Mouse (Mus musculus): ENCODE results near the gene Cilp2. TPM values are rescaled to one million over a fixed set of nuclear protein-coding genes. Genes with fewer than 3 reads are reported as not detected.

Gene Cilp2
- polyA plus RNA-seq, 1 experiment from 2014 or later: 3.1 TPM

- Histone ChIP-seq H3K9ac (replicated peaks; ENCODE audit: low read length) (no peak overlapping the region), H3K4me3 (replicated peaks; ENCODE audit: low read depth, low read length) (no peak overlapping the region), H3K4me2 (ENCODE audit: low read length) (peak overlapping the region; percentile 96; the same call in 1 of the 2 replicates), H3K4me1 (ENCODE audit: control insufficient read depth, insufficient read depth, low read length) (peaks cover 27% of the 10 kb centered on the region), H3K9me3 (ENCODE audit: control insufficient read depth, low read length) (no peaks in the 10 kb centered on the region), H3K27ac (replicated peaks; ENCODE audit: low read depth, low read length) (no peak overlapping the region), H3K27me3 (ENCODE audit: control insufficient read depth, insufficient read depth, low read length) (no peaks in the 10 kb centered on the region), H3K36me3 (ENCODE audit: control insufficient read depth, insufficient read depth, low read length) (peaks cover 19% of the 10 kb centered on the region)
- DNase-seq (no peak), ATAC-seq (ENCODE audit: low FRiP score, low TSS enrichment) (no peak)
- 82% methylated on average over 8 of the region's 8 CpGs for WGBS
Observed at GRCm38 (mm10) chr8:69904096-69904495, 16.6 kb upstream of the Cilp2 start.

GRCm38 (mm10) chr8:69903063-69903542, 15.6 kb upstream of the Cilp2 start:
- Histone ChIP-seq H3K36me3 (ENCODE audit: control insufficient read depth, insufficient read depth, low read length) (peaks cover 13% of the 10 kb centered on the region), H3K9ac (replicated peaks; ENCODE audit: low read length) (peak overlapping the region; percentile 61), H3K27me3 (ENCODE audit: control insufficient read depth, insufficient read depth, low read length) (no peaks in the 10 kb centered on the region), H3K4me3 (replicated peaks; ENCODE audit: low read depth, low read length) (peak overlapping the region; percentile 57), H3K4me1 (ENCODE audit: control insufficient read depth, insufficient read depth, low read length) (peaks cover 27% of the 10 kb centered on the region), H3K27ac (replicated peaks; ENCODE audit: low read depth, low read length) (peak overlapping the region; percentile 87), H3K9me3 (ENCODE audit: control insufficient read depth, low read length) (no peaks in the 10 kb centered on the region), H3K4me2 (ENCODE audit: low read length) (peak overlapping the region; percentile 96)
- DNase-seq (peak; percentile 100), ATAC-seq (ENCODE audit: low FRiP score, low TSS enrichment) (peak; percentile 90)
- WGBS: under 1% methylated on average over 43 of the region's 45 CpGs

GRCm38 (mm10) chr8:69902163-69903062, 14.9 kb upstream of the Cilp2 start, which contains the start of the genes Tssk6, Ndufa13 and Yjefn3:
Gene Tssk6 (plus strand): TSS chr8:69902184.
Gene Ndufa13 (minus strand): TSS chr8:69902558.
Gene Yjefn3 (minus strand): TSS chr8:69902712.
- H3K4me3 ChIP-seq (replicated peaks; ENCODE audit: low read depth, low read length): peak within 1 kb of the TSS; percentile 57
- peak; percentile 53 for ATAC-seq (ENCODE audit: low FRiP score, low TSS enrichment)
- WGBS: 3% methylated on average over 89 of the region's 89 CpGs

GRCm38 (mm10) chr8:69901484-69902162, 14.1 kb upstream of the Cilp2 start:
- 1% methylated on average over 41 of the region's 41 CpGs for WGBS
- Histone ChIP-seq H3K4me3 (replicated peaks; ENCODE audit: low read depth, low read length) (peak overlapping the region; percentile 57), H3K36me3 (ENCODE audit: control insufficient read depth, insufficient read depth, low read length) (0 out of 2 replicates have a peak, but pooled peaks cover 6% of the 10 kb centered on the region), H3K27me3 (ENCODE audit: control insufficient read depth, insufficient read depth, low read length) (no peaks in the 10 kb centered on the region), H3K9me3 (ENCODE audit: control insufficient read depth, low read length) (no peaks in the 10 kb centered on the region), H3K27ac (replicated peaks; ENCODE audit: low read depth, low read length) (peak overlapping the region; percentile 87), H3K4me2 (ENCODE audit: low read length) (peak overlapping the region; percentile 96), H3K4me1 (ENCODE audit: control insufficient read depth, insufficient read depth, low read length) (peaks cover 27% of the 10 kb centered on the region), H3K9ac (replicated peaks; ENCODE audit: low read length) (peak overlapping the region; percentile 62)
- peak; percentile 71 for ATAC-seq (ENCODE audit: low FRiP score, low TSS enrichment)
- peak; percentile 96 for DNase-seq

More at GRCm38 (mm10) chr8:69902163-69903062, 14.9 kb upstream of the Cilp2 start, which contains the start of the genes Tssk6, Ndufa13 and Yjefn3:
- Histone ChIP-seq H3K9ac (replicated peaks; ENCODE audit: low read length) (peak within 1 kb of the TSS; percentile 62), H3K4me1 (ENCODE audit: control insufficient read depth, insufficient read depth, low read length) (peaks cover 27% of the 10 kb centered on the region), H3K27me3 (ENCODE audit: control insufficient read depth, insufficient read depth, low read length) (no peaks in the 10 kb centered on the region), H3K4me2 (ENCODE audit: low read length) (peak within 1 kb of the TSS; percentile 96), H3K36me3 (ENCODE audit: control insufficient read depth, insufficient read depth, low read length) (peaks cover 12% of the 10 kb centered on the region; the same call in 1 of the 2 replicates), H3K9me3 (ENCODE audit: control insufficient read depth, low read length) (no peaks in the 10 kb centered on the region), H3K27ac (replicated peaks; ENCODE audit: low read depth, low read length) (peak within 1 kb of the TSS; percentile 87)
- no peak for DNase-seq

- WGBS: 18% methylated on average over 12 of the region's 12 CpGs
- peaks cover 27% of the 10 kb centered on the region for H3K4me1 ChIP-seq (ENCODE audit: control insufficient read depth, insufficient read depth, low read length)
- no peak for DNase-seq
Observed at GRCm38 (mm10) chr8:69900895-69901451, 13.5 kb upstream of the Cilp2 start.

GRCm38 (mm10) chr8:69899876-69900275, 12.4 kb upstream of the Cilp2 start:
- no peaks in the 10 kb centered on the region for H3K27me3 ChIP-seq (ENCODE audit: control insufficient read depth, insufficient read depth, low read length)
- peaks cover 30% of the 10 kb centered on the region for H3K4me1 ChIP-seq (ENCODE audit: control insufficient read depth, insufficient read depth, low read length)
- H3K9me3 ChIP-seq (ENCODE audit: control insufficient read depth, low read length): no peaks in the 10 kb centered on the region
- peak overlapping the region; percentile 96; the same call in 1 of the 2 replicates for H3K4me2 ChIP-seq (ENCODE audit: low read length)
- H3K27ac ChIP-seq (replicated peaks; ENCODE audit: low read depth, low read length): no peak overlapping the region
- peaks cover 11% of the 10 kb centered on the region; the same call in 1 of the 2 replicates for H3K36me3 ChIP-seq (ENCODE audit: control insufficient read depth, insufficient read depth, low read length)
- no peak overlapping the region for H3K4me3 ChIP-seq (replicated peaks; ENCODE audit: low read depth, low read length)
- ATAC-seq (ENCODE audit: low FRiP score, low TSS enrichment) (no peak), DNase-seq (no peak)
- 98% methylated on average over 2 of the region's 2 CpGs for WGBS
- H3K9ac ChIP-seq (replicated peaks; ENCODE audit: low read length): no peak overlapping the region

More at GRCm38 (mm10) chr8:69900895-69901451, 13.5 kb upstream of the Cilp2 start:
- H3K9me3 ChIP-seq (ENCODE audit: control insufficient read depth, low read length): no peaks in the 10 kb centered on the region
- peak overlapping the region; percentile 57 for H3K4me3 ChIP-seq (replicated peaks; ENCODE audit: low read depth, low read length)
- peak overlapping the region; percentile 62 for H3K9ac ChIP-seq (replicated peaks; ENCODE audit: low read length)
- H3K4me2 ChIP-seq (ENCODE audit: low read length): peak overlapping the region; percentile 96
- H3K27ac ChIP-seq (replicated peaks; ENCODE audit: low read depth, low read length): peak overlapping the region; percentile 81
- no peak for ATAC-seq (ENCODE audit: low FRiP score, low TSS enrichment)
- H3K36me3 ChIP-seq (ENCODE audit: control insufficient read depth, insufficient read depth, low read length): 0 out of 2 replicates have a peak, but pooled peaks cover 8% of the 10 kb centered on the region
- no peaks in the 10 kb centered on the region for H3K27me3 ChIP-seq (ENCODE audit: control insufficient read depth, insufficient read depth, low read length)

GRCm38 (mm10) chr8:69897857-69898256, 10.4 kb upstream of the Cilp2 start:
- Histone ChIP-seq H3K9ac (replicated peaks; ENCODE audit: low read length) (no peak overlapping the region), H3K27me3 (ENCODE audit: control insufficient read depth, insufficient read depth, low read length) (no peaks in the 10 kb centered on the region), H3K27ac (replicated peaks; ENCODE audit: low read depth, low read length) (no peak overlapping the region), H3K4me3 (replicated peaks; ENCODE audit: low read depth, low read length) (no peak overlapping the region), H3K4me2 (ENCODE audit: low read length) (no peak overlapping the region), H3K9me3 (ENCODE audit: control insufficient read depth, low read length) (no peaks in the 10 kb centered on the region), H3K36me3 (ENCODE audit: control insufficient read depth, insufficient read depth, low read length) (peaks cover 27% of the 10 kb centered on the region), H3K4me1 (ENCODE audit: control insufficient read depth, insufficient read depth, low read length) (peaks cover 26% of the 10 kb centered on the region)
- DNase-seq (no peak), ATAC-seq (ENCODE audit: low FRiP score, low TSS enrichment) (no peak)
- 89% methylated on average over 6 of the region's 6 CpGs for WGBS

Data from midbrain, embryonic 14.5 days (tissue).